In the genomic region with DNA sequence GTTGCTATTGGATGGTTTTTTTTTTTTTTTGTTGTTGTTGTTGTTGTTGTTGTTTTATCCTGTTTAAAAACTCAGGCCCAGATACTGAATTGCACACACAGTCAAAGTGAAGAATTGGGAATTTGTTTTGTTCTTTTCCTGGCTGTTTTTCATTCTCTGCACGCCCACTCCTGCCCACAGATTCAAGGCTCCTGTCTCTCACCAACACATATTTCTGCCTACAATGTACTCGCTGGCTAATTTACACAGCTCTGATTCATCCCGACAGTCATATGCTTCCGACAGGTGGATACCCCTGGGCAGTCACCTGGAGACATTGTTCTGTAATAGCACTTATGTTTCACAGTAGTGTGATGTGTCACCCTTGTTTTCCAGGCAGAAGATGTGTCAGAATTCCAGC, we compare ENCODE assay signal across 20 mouse cellular contexts. TPM values are rescaled to one million over a fixed set of nuclear protein-coding genes. Genes with fewer than 3 reads are reported as not detected.
DNase-seq lines count a peak whose midpoint lies in the region.
"Had no signal": no experiment of that assay in that cellular context is flagged by ENCODE, and none has a peak within 500 bp of the region (broad histone marks: within the 10 kb centered on the region; RNA-seq: fewer than 3 reads in every experiment).

No protein-coding gene starts in this region.

- DNase-seq in layer of hippocampus, adult 18-20 months (ENCODE audit: low spot score in 2 of 2), result peak; percentile 40 to 80
- DNase-seq in layer of hippocampus, postnatal 10 days (ENCODE audit: low spot score in 2 of 2), result no peak
- peak; percentile 68 to 73 for DNase-seq in right cerebral cortex, adult 2 months (ENCODE audit: low spot score in 2 of 2)
- no peak for DNase-seq in right cerebral cortex, postnatal 14 days
- DNase-seq in layer of hippocampus, adult 9-11 months, result peak; percentile 56
- peak; percentile 37 to 54 for DNase-seq in right cerebral cortex, postnatal 36 days (ENCODE audit: low spot score in 2 of 2)
- no peak for DNase-seq in adrenal gland, adult 18-20 months (ENCODE audit: low spot score in 2 of 2)
- DNase-seq: adrenal gland, adult 8-10 months; B cell, adult 2 months; cerebellum, adult 9-10 months; cerebellum, postnatal 36 days; gastrocnemius, postnatal 14 days; heart, adult 18-20 months; heart, postnatal 4 days; kidney, adult 9 months; kidney, postnatal 10 days; liver, embryonic 13.5 days; lung, adult 18-20 months; lung, postnatal 4 days; thymus, postnatal 4 days had no signal

RNA-seq across cellular contexts. Expression of a gene that starts 33.1 kb away (rescaled TPM):
- total RNA-seq in layer of hippocampus, adult 18-20 months (2021), result not detected
- total RNA-seq in layer of hippocampus, postnatal 10 days (2021), result not detected
- 10 to 100 TPM in 1 of 2 experiments, under 1 TPM in 1; 0.32 to 10.5 TPM for total RNA-seq in adrenal gland, adult 18-20 months (2021)
- total RNA-seq: heart, adult 18-20 months had no signal

Comparison
In these comparisons a context has a peak if more than half of its experiments do, and no peak if none do; other contexts are left out.
1. DNase-seq: peak in layer of hippocampus, adult 18-20 months (2 of 2), right cerebral cortex, adult 2 months (2 of 2), layer of hippocampus, adult 9-11 months (single experiment) and right cerebral cortex, postnatal 36 days (2 of 2); none in layer of hippocampus, postnatal 10 days (0 of 2), right cerebral cortex, postnatal 14 days (single experiment) and adrenal gland, adult 18-20 months (0 of 2).